Mouse (Mus musculus) urinary bladder, adult 18-20 months (tissue): ENCODE measurements at regions not wholly inside any gene's neighbourhood (a gene's known extent, or its start where the extent isn't known, plus 50 kb on each side); places are given as distances from the start of the nearest gene placed in this dataset.
A peak's percentile ranks its signal among the peaks of the same experiment; 100 is the strongest.

Experiments used
- DNase-seq, 2 experiments: peaks; one replicate each; pipeline ENCODE4 v3.0.0; 2022; ENCODE audit warnings: low spot score in 2 of 2, mixed read lengths in 2 of 2

- DNase-seq, result no peak
These were observed 583.6 kb upstream of the Nectin3 start for GRCm38 (mm10) chr16:47081896-47082295.

GRCm38 (mm10) chr16:47080330-47080729 lies 582.0 kb upstream of the Nectin3 start:
- DNase-seq, result no peak

GRCm38 (mm10) chr16:47059293-47059963 lies 561.1 kb upstream of the Nectin3 start:
- DNase-seq, result no peak

- DNase-seq, result no peak
These were observed 560.5 kb upstream of the Nectin3 start for GRCm38 (mm10) chr16:47058811-47059210.

GRCm38 (mm10) chr16:47025971-47026370 lies 527.6 kb upstream of the Nectin3 start:
- DNase-seq, result no peak

GRCm38 (mm10) chr16:47017486-47017885 lies 519.2 kb upstream of the Nectin3 start:
- no peak for DNase-seq

- DNase-seq, result no peak
These were observed 484.7 kb upstream of the Nectin3 start for GRCm38 (mm10) chr16:46982910-46983600.

- no peak for DNase-seq
These were observed 484.1 kb upstream of the Nectin3 start for GRCm38 (mm10) chr16:46982272-46982909.

- no peak for DNase-seq
These were observed 467.4 kb upstream of the Nectin3 start for GRCm38 (mm10) chr16:46965741-46966140.

GRCm38 (mm10) chr16:46956990-46957389 lies 458.7 kb upstream of the Nectin3 start:
- no peak for DNase-seq

- peak; percentile 0 to 1 for DNase-seq
These were observed 427.7 kb upstream of the Nectin3 start for GRCm38 (mm10) chr16:46926060-46926459.

GRCm38 (mm10) chr16:46894576-46895203 lies 396.4 kb upstream of the Nectin3 start:
- DNase-seq, result no peak

GRCm38 (mm10) chr16:46878739-46879138 lies 380.4 kb upstream of the Nectin3 start:
- DNase-seq, result no peak

- DNase-seq, result no peak
These were observed 365.6 kb upstream of the Nectin3 start for GRCm38 (mm10) chr16:46863959-46864358.

- DNase-seq, result no peak
These were observed 351.2 kb upstream of the Nectin3 start for GRCm38 (mm10) chr16:46849534-46849933.

- DNase-seq, result no peak
These were observed 350.4 kb upstream of the Nectin3 start for GRCm38 (mm10) chr16:46848755-46849154.

GRCm38 (mm10) chr16:46847707-46848356 lies 349.5 kb upstream of the Nectin3 start:
- no peak for DNase-seq

- no peak for DNase-seq
These were observed 342.9 kb upstream of the Nectin3 start for GRCm38 (mm10) chr16:46841179-46841578.

GRCm38 (mm10) chr16:46840764-46841163 lies 342.4 kb upstream of the Nectin3 start:
- DNase-seq, result no peak

GRCm38 (mm10) chr16:46825147-46825546 lies 326.8 kb upstream of the Nectin3 start:
- DNase-seq, result no peak

- DNase-seq, result no peak
These were observed 324.4 kb upstream of the Nectin3 start for GRCm38 (mm10) chr16:46822753-46823152.

GRCm38 (mm10) chr16:46818215-46818614 lies 319.9 kb upstream of the Nectin3 start:
- DNase-seq, result no peak
